Mouse (Mus musculus): ENCODE measurements at regions not wholly inside any gene's neighbourhood (a gene's known extent, or its start where the extent isn't known, plus 50 kb on each side); places are given as distances from the start of the nearest gene placed in this dataset.

DNA sequence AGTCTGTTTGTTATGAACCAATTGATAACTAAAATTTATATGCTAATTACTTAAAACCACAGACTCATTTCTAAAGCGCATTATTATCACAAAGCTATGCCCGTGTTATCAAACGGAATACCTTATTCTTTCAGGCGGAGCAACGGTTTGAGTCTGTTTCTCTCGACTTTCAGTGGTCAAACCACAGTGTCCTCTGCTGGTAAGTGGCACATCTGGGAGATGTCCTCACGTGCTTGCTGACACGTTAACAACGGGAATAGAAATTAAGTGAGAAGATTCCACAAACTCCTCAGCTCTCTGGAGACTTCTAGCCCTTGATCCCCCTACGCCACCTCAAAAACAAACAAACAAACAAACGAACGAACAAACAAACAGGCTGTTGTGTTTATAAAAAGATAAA is 58.9 kb upstream of the Syt13 start:
- DNase-seq (ENCODE audit: low spot score in 2 of 2), result no peak

DNA sequence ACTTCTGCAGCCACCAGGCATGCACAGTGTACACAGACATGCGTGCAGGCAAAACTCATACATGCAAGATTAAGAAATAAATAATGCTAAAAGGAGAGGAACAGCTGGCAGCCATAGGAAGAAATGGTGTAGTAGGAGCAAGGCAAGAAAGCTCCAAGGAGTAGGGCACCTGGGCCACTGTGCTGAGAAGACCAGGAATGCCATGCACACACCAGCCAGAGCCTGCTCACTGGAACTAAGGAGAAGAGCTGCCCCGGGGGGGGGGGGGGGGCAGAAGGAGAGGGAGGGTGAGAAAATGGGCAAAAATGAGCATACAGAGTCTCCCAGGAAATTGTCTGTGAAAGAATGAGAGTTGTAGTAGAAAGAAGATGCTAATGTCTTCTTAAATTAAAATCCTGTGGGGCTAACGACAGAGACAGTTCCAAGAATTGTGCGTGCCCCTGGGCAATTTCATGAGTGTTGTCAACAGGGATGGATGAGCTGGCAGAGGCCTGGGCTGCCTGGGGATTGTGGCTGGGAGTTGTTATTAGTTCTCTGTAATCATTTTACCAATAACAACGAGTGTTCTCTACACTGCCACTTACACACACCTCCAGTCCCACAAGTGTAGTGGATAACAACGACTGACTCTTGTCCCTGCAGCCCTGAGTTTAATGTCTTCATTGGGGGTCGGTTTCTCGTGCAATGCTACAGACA is 54.2 kb upstream of the Syt13 start:
- no peak for DNase-seq (ENCODE audit: low spot score in 2 of 2)
